27 mouse cellular contexts compared by ENCODE assay signal in the genomic region with DNA sequence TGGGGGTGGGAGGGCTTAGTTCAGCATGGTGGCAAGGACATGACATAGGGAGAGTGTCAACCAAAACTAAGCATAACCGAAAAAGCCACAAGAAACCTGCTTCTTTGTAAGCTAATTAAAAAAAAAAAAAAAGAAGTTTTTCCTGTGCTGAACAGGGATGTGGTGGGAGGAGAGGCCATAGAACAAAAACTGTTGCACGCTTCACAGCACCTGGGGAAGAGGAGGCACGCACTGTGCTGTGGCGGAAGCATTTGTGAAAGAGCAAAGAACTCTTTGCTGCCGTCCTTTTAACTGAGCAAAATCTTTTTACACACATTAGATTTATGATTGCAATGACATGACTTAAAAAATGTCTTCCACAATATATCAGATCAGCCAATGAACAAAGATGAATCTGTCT. TPM values are rescaled to one million over a fixed set of nuclear protein-coding genes. Genes with fewer than 3 reads are reported as not detected.
DNase-seq lines count a peak whose midpoint lies in the region; ATAC-seq lines count a peak whose summit lies in the region.
"Had no signal": no experiment of that assay in that cellular context is flagged by ENCODE, and none has a peak within 500 bp of the region (broad histone marks: within the 10 kb centered on the region; RNA-seq: fewer than 3 reads in every experiment).

No protein-coding gene starts in this region.

- H3K9me3 ChIP-seq in kidney, embryonic 16.5 days (ENCODE audit: low read length), result no peaks in the 10 kb centered on the region
- H3K9me3 ChIP-seq: forebrain, embryonic 10.5 days; forebrain, embryonic 13.5 days; G1E; heart, embryonic 10.5 days; heart, embryonic 13.5 days; hindbrain, embryonic 12.5 days; hindbrain, embryonic 15.5 days had no signal

- no peak overlapping the region for H3K4me2 ChIP-seq in kidney, embryonic 16.5 days (replicated peaks; ENCODE audit: low read depth, low read length)
- H3K4me2 ChIP-seq: forebrain, embryonic 13.5 days; heart, embryonic 13.5 days; hindbrain, embryonic 12.5 days; hindbrain, embryonic 15.5 days had no signal

- WGBS in kidney, embryonic 16.5 days, result 48% methylated on average over 5 of the region's 5 CpGs

- H3K27me3 ChIP-seq in kidney, embryonic 16.5 days (ENCODE audit: insufficient read depth, low read length), result no peaks in the 10 kb centered on the region
- H3K27me3 ChIP-seq: CH12.LX; forebrain, embryonic 13.5 days; heart, embryonic 13.5 days; hindbrain, embryonic 12.5 days; hindbrain, embryonic 15.5 days; Patski had no signal

- H3K36me3 ChIP-seq in kidney, embryonic 16.5 days (ENCODE audit: insufficient read depth, low read length), result no peaks in the 10 kb centered on the region
- H3K36me3 ChIP-seq: forebrain, embryonic 10.5 days; G1E; heart, embryonic 10.5 days; heart, embryonic 13.5 days; hindbrain, embryonic 12.5 days; hindbrain, embryonic 15.5 days had no signal

- no peak overlapping the region for H3K9ac ChIP-seq in kidney, embryonic 16.5 days (replicated peaks; ENCODE audit: low read length)
- H3K9ac ChIP-seq: forebrain, embryonic 13.5 days; heart, embryonic 13.5 days; hindbrain, embryonic 12.5 days; hindbrain, embryonic 15.5 days had no signal

- DNase-seq in kidney, postnatal 10 days, result no peak
- DNase-seq in thymus, postnatal 0 days (ENCODE audit: low spot score), result peak; percentile 66
- peak; percentile 56 for DNase-seq in thymus, postnatal 25 days
- DNase-seq in adrenal gland, adult 18-20 months (ENCODE audit: low spot score in 2 of 2), result no peak
- DNase-seq in cerebellum, postnatal 25 days, result no peak
- DNase-seq: adrenal gland, adult 2 months; adrenal gland, postnatal 14 days; B cell, adult 2 months; cerebellum, adult 11 months; cerebellum, adult 2 months; cerebellum, adult 9-11 months; gastrocnemius, postnatal 10 days; gastrocnemius, postnatal 36 days; heart, adult 2 months; heart, postnatal 14 days had no signal

- no peak overlapping the region for H3K27ac ChIP-seq in kidney, embryonic 16.5 days (ENCODE audit: low read length)
- H3K27ac ChIP-seq: forebrain, embryonic 10.5 days; forebrain, embryonic 13.5 days; heart, adult 2 months; heart, embryonic 10.5 days; heart, embryonic 13.5 days; hindbrain, embryonic 12.5 days; hindbrain, embryonic 15.5 days had no signal

- no peaks in the 10 kb centered on the region; the same call in 1 of the 2 replicates for H3K4me1 ChIP-seq in kidney, embryonic 16.5 days (ENCODE audit: insufficient read depth, low read length)
- H3K4me1 ChIP-seq: forebrain, embryonic 10.5 days; forebrain, embryonic 13.5 days; heart, embryonic 10.5 days; heart, embryonic 13.5 days; hindbrain, embryonic 12.5 days; hindbrain, embryonic 15.5 days had no signal

- 0 out of 2 replicates have a peak, but pooled peaks have one; percentile 39 for ATAC-seq in kidney, embryonic 16.5 days (ENCODE audit: low FRiP score, low TSS enrichment)
- no peak for ATAC-seq in megakaryocyte progenitor cell, adult 5-6 weeks (replicated peaks; ENCODE audit: poor library complexity)
- ATAC-seq: forebrain, embryonic 13.5 days; forebrain, embryonic 16.5 days; Patski had no signal

- no peak overlapping the region for H3K4me3 ChIP-seq in kidney, embryonic 16.5 days (ENCODE audit: low read length)
- H3K4me3 ChIP-seq: forebrain, embryonic 10.5 days; forebrain, embryonic 13.5 days; heart, adult 2 months; heart, embryonic 10.5 days; heart, embryonic 13.5 days; hindbrain, embryonic 12.5 days; hindbrain, embryonic 15.5 days had no signal

RNA-seq across cellular contexts. Expression of a gene that starts 45.8 kb away (rescaled TPM):
- 0.05 and 0.08 TPM in 2 replicates for polyA plus RNA-seq in kidney, embryonic 16.5 days (2015; fragmentation: Nextera tagmentation; extraction: Ambion mirVana)
- 2.0 and 3.1 TPM in 2 replicates for polyA plus RNA-seq in thymus, postnatal 0 days (2015; fragmentation: Nextera tagmentation; extraction: Ambion mirVana)
- under 1 TPM; 0.20 to 0.35 TPM for total RNA-seq in adrenal gland, adult 18-20 months (2021)
- total RNA-seq in megakaryocyte progenitor cell, adult 5-6 weeks (2015), result 6.8 and 7.8 TPM in 2 replicates
- total RNA-seq in megakaryocyte progenitor cell, adult 5-6 weeks (2017), result 1.1 and 3.2 TPM in 2 replicates
- total RNA-seq: gastrocnemius, postnatal 36 days had no signal
- polyA plus RNA-seq: forebrain, embryonic 13.5 days; forebrain, embryonic 16.5 days; hindbrain, embryonic 15.5 days; Patski had no signal

Comparison
In these comparisons a context has a peak if more than half of its experiments do, and no peak if none do; other contexts are left out.
1. DNase-seq: peak in thymus, postnatal 0 days (single experiment) and thymus, postnatal 25 days (single experiment); none in kidney, postnatal 10 days (single experiment), adrenal gland, adult 18-20 months (0 of 2) and cerebellum, postnatal 25 days (0 of 2).